Mouse (Mus musculus): ENCODE measurements around the gene Dnah2. TPM values are rescaled to one million over a fixed set of nuclear protein-coding genes. Genes with fewer than 3 reads are reported as not detected.

Gene Dnah2
- polyA plus RNA-seq, 1 experiment from 2014 or later: 1.9 TPM

DNA sequence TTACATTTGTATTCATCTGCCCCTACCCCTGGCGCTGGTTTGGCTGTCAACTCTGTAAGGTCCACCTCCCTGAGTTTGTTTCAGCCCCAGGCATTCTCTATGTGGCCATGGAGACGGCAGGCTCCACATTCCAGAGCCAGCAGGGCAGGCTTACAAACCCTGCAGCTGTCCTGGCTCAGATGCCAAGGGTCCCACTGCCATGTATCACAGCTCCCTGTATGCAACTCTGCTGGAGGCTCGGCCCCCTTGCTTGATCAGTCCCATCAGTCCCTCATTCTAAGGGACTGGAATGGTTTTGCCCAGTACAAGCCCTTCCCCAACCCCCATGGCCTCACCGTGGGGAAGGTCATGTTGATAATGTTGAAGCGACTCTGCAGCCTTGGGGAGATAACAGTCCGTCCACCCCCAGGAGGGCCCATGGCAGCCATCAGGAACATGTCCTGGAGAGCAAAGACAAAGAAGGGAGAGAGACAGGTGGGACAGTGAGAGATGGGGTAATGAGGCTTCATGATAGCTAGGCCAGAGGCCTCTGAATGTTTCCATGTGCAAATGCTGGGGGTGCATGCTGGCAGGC lies 91.8 kb downstream of the Dnah2 start:
- WGBS: 18% methylated on average over 6 of the region's 6 CpGs
- no peak overlapping the region for H3K4me3 ChIP-seq
- ATAC-seq (ENCODE audit: low FRiP score, low read depth): no peak
- H3K27me3 ChIP-seq: 0 out of 2 replicates have a peak, but pooled peaks cover 3% of the 10 kb centered on the region
- H3K9me3 ChIP-seq: no peaks in the 10 kb centered on the region
- peak overlapping the region; percentile 42; the same call in 1 of the 2 replicates for H3K27ac ChIP-seq (replicated peaks)
- no peak overlapping the region for H3K4me2 ChIP-seq (replicated peaks)
- no peaks in the 10 kb centered on the region for H3K36me3 ChIP-seq
- H3K4me1 ChIP-seq: peaks cover 10% of the 10 kb centered on the region
- no peak overlapping the region; the same call in 1 of the 2 replicates for H3K9ac ChIP-seq (replicated peaks)

DNA sequence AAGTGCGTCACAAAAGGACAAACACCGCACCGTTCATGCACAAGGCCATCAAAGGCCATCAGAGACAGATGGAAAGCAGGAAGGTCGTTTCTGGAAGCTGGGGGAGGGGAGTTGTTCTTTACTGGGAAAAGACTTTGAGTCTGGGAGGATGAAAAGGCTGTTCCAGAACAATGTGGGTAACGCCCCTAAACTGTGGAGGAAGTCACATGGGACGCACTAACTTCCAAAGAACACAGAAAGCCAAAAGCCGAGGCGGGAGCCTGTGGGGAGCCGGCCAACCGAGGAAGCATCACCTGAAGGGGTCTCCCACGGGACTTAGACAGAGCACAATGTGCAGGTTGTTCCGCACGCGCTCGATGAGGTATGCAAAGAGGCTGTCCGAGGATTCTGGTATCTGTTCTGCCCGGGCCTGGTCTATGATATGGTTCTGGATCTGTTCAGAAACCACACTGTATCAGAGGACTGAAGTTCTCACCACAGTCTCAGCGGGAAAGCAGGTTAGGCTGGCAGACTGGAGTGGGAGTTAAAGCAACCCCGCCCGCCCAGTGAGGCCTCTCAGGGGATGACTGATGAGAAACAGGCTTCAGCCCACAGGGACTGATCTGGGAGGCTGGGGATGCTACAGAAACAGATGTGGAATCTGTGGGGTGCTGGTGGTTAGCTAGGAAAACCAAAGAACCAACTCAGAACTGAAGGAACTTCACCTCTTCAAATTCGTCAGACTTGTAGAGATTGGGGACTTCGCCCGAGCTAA lies 96.6 kb downstream of the Dnah2 start:
- H3K4me3 ChIP-seq: no peak overlapping the region
- no peaks in the 10 kb centered on the region for H3K36me3 ChIP-seq
- H3K27ac ChIP-seq (replicated peaks): no peak overlapping the region
- H3K4me1 ChIP-seq: peaks cover 7% of the 10 kb centered on the region
- WGBS: 63% methylated on average over 23 of the region's 23 CpGs
- no peaks in the 10 kb centered on the region for H3K9me3 ChIP-seq
- no peak for ATAC-seq (ENCODE audit: low FRiP score, low read depth)
- no peak overlapping the region for H3K4me2 ChIP-seq (replicated peaks)
- 0 out of 2 replicates have a peak overlapping the region, but pooled peaks have one; percentile 21 for H3K9ac ChIP-seq (replicated peaks)
- no peaks in the 10 kb centered on the region for H3K27me3 ChIP-seq

DNA sequence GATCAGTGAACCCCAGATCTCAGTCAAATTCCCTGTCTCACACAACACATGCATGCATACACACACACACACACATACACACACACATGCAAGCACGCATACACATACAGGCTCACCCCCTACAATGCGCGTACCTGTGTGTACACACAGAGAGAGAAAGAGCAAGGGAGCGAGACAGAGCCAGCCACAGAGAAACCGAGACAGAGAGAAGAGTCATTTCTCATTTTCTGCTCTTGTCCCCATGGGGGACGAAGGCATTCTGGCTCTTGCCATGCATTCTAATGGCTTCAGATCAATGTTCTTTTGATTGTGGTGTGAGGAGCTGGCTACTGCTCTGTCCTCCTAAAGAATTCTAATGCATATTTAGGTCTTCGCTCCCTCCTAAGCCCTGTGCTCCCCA lies 101.6 kb downstream of the Dnah2 start:
- H3K4me2 ChIP-seq (replicated peaks): no peak overlapping the region
- H3K36me3 ChIP-seq: no peaks in the 10 kb centered on the region
- no peak overlapping the region for H3K4me3 ChIP-seq
- H3K27me3 ChIP-seq: no peaks in the 10 kb centered on the region
- no peaks in the 10 kb centered on the region; the same call in 1 of the 2 replicates for H3K4me1 ChIP-seq
- ATAC-seq (ENCODE audit: low FRiP score, low read depth): no peak
- peak overlapping the region; percentile 30; the same call in 1 of the 2 replicates for H3K27ac ChIP-seq (replicated peaks)
- WGBS: 78% methylated on average over 7 of the region's 7 CpGs
- H3K9ac ChIP-seq (replicated peaks): no peak overlapping the region
- no peaks in the 10 kb centered on the region for H3K9me3 ChIP-seq

DNA sequence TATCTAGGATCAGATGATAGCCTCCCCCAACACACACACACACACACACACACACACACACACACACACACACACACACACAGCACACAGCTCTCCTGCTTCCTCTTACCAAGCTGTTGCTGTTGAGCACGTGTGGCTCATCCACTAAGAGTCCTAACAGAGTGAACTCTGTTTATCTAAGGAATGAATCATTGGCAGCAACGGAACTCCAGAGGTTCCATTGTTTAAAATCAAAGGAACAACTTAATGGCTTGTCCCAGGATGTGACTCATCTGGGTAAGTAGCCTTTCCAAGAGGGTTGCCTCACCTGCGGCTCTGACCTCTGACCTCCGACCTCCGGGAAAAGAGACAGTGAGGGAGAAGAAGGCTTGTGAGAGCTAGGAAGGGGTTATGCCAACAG lies 105.6 kb downstream of the Dnah2 start:
- no peak overlapping the region for H3K27ac ChIP-seq (replicated peaks)
- 57% methylated on average over 5 of the region's 5 CpGs for WGBS
- no peaks in the 10 kb centered on the region for H3K4me1 ChIP-seq

DNA sequence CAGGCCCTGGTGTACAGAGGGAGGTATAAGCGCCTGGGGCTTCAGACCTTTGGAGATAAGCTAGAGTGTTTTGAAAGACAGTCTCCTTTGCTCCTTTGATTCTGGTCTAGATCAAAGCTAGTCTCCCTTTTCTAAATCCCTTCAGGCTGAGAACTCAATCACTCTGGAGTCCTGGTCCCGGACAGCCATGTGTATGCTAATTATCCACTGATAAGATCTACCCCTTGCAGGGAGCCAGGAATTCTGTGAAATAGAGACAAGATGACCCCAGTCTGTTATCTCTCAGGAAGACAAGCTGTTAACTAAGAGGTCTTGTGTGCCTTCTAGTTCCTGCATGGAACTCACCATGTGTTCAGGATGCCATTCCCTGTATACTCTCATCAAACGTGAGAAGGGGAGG lies 111.6 kb downstream of the Dnah2 start:
- ATAC-seq (ENCODE audit: low FRiP score, low read depth): no peak
- Histone ChIP-seq H3K27me3 (no peaks in the 10 kb centered on the region), H3K4me3 (no peak overlapping the region), H3K36me3 (no peaks in the 10 kb centered on the region), H3K4me2 (replicated peaks) (no peak overlapping the region), H3K27ac (replicated peaks) (no peak overlapping the region), H3K4me1 (0 out of 2 replicates have a peak, but pooled peaks cover under 1% of the 10 kb centered on the region), H3K9ac (replicated peaks) (no peak overlapping the region), H3K9me3 (no peaks in the 10 kb centered on the region)
- WGBS: 47% methylated on average over 3 of the region's 3 CpGs

More for the DNA sequence above, 105.6 kb downstream of the Dnah2 start:
- no peak overlapping the region for H3K9ac ChIP-seq (replicated peaks)
- no peaks in the 10 kb centered on the region for H3K9me3 ChIP-seq
- H3K27me3 ChIP-seq: no peaks in the 10 kb centered on the region
- H3K36me3 ChIP-seq: no peaks in the 10 kb centered on the region
- ATAC-seq (ENCODE audit: low FRiP score, low read depth): no peak
- no peak overlapping the region for H3K4me3 ChIP-seq
- H3K4me2 ChIP-seq (replicated peaks): no peak overlapping the region

DNA sequence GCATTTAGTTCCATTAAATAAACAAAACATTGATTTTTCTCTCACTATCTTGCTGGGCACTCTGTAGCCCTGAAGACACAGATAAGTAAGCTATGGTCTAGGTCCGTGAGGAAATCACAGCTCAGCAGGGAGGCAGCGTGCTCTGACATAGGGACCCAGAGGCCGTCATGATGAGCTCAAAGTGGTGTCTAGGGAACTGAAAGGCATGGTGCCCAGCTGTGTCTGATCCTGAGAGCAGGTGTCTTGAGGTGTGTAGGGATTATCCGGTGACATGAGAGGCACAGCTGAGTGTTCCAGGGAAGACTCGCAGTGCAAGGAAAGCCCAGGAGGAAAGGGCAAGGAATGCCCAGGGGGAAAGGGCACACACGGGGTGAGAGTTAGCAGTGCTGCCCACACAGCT lies 115.7 kb downstream of the Dnah2 start:
- Histone ChIP-seq H3K36me3 (no peaks in the 10 kb centered on the region), H3K4me3 (no peak overlapping the region), H3K27me3 (no peaks in the 10 kb centered on the region), H3K4me2 (replicated peaks) (no peak overlapping the region), H3K27ac (replicated peaks) (no peak overlapping the region), H3K4me1 (0 out of 2 replicates have a peak, but pooled peaks cover 10% of the 10 kb centered on the region), H3K9me3 (no peaks in the 10 kb centered on the region), H3K9ac (replicated peaks) (no peak overlapping the region)
- ATAC-seq (ENCODE audit: low FRiP score, low read depth): no peak
- 63% methylated on average over 6 of the region's 6 CpGs for WGBS

DNA sequence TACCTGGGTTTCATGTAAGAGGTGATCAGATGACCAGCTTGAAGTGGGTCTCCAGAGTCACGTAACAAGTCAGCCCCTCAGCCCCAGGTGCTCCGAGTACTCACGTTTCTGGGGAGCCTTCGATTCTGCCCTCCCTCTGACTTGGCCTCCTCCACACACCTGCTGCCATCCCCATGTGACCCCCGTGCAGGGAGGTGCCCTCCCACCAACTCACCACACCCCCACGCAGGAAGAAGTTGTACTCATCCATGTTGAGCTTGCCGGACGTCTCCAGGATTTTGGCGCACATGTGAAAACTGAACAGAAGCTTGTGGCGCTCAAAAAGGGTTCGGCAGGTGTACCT lies 116.3 kb downstream of the Dnah2 start:
- ATAC-seq (ENCODE audit: low FRiP score, low read depth): no peak
- H3K27me3 ChIP-seq: no peaks in the 10 kb centered on the region
- WGBS: 82% methylated on average over 11 of the region's 11 CpGs

DNA sequence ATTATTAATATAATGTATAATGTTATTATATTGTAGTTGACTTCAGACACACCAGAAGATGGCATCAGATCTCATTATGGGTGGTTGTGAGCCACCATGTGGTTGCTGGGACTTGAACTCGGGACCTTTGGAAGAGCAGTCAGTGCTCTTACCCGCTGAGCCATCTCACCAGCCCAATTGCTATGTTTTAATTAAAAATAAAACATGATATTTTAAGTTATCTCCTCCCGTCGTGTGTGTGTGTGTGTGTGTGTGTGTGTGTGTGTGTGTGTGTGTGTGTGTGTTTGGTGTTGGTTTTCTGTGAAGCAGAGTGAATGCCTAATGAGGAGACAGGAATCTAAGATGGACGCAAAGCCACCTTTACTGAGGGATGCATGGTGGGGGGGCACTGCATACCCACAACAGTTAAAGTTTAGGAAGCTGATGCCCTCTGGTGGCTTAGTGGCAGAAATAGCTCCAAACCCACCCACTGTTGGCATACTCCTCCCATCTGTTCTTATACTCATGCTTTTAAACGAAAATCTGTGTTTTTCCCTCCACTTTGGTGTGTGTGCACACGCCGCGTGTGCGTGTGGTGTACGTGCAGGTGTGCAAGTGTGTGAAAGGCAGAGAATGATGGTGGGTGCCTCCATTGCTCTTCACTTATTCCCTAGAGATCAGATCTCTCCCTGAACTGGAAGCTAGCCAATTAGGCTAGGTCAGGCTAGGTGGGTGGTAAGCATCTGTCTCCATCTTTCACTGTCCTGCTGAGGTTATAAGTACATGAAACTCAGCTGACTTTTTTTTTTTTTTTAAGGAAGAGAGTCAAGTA lies 116.9 kb downstream of the Dnah2 start:
- H3K27ac ChIP-seq (replicated peaks): no peak overlapping the region
- H3K9me3 ChIP-seq: no peaks in the 10 kb centered on the region
- H3K36me3 ChIP-seq: no peaks in the 10 kb centered on the region
- 0 out of 2 replicates have a peak, but pooled peaks cover 10% of the 10 kb centered on the region for H3K4me1 ChIP-seq
- WGBS: 37% methylated on average over 11 of the region's 11 CpGs
- no peak overlapping the region for H3K4me3 ChIP-seq
- H3K27me3 ChIP-seq: no peaks in the 10 kb centered on the region
- peak; percentile 60; the same call in 1 of the 2 replicates for ATAC-seq (ENCODE audit: low FRiP score, low read depth)
- H3K9ac ChIP-seq (replicated peaks): no peak overlapping the region
- 0 out of 2 replicates have a peak overlapping the region, but pooled peaks have one; percentile 5 for H3K4me2 ChIP-seq (replicated peaks)

More for the DNA sequence above, 116.3 kb downstream of the Dnah2 start:
- 0 out of 2 replicates have a peak, but pooled peaks cover 10% of the 10 kb centered on the region for H3K4me1 ChIP-seq
- H3K9me3 ChIP-seq: no peaks in the 10 kb centered on the region
- H3K36me3 ChIP-seq: no peaks in the 10 kb centered on the region
- no peak overlapping the region for H3K4me3 ChIP-seq
- no peak overlapping the region for H3K27ac ChIP-seq (replicated peaks)
- no peak overlapping the region for H3K9ac ChIP-seq (replicated peaks)
- no peak overlapping the region for H3K4me2 ChIP-seq (replicated peaks)

DNA sequence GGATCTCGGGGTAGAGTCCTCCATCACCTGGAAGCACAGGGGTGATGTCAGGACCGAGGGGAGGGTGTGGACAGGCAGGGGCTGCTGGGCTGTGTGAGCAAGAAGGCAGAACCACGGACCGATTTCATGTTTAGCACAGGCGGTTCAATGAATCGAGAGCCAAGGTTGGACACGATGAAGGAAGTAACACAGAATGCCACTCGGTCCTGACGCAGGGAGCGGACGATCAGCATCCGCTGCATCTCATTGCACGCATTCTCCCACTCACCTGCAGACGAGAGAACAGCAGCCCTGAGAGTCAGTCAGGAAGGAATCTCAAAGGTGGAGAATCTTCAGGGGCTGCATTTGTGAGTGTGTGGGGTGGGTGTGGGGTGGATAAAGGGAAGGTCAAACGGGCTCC lies 118.3 kb downstream of the Dnah2 start:
- Histone ChIP-seq H3K4me1 (0 out of 2 replicates have a peak, but pooled peaks cover 10% of the 10 kb centered on the region), H3K4me3 (no peak overlapping the region), H3K27me3 (no peaks in the 10 kb centered on the region), H3K36me3 (no peaks in the 10 kb centered on the region), H3K9me3 (no peaks in the 10 kb centered on the region), H3K9ac (replicated peaks) (0 out of 2 replicates have a peak overlapping the region, but pooled peaks have one; percentile 20), H3K4me2 (replicated peaks) (no peak overlapping the region), H3K27ac (replicated peaks) (no peak overlapping the region)
- ATAC-seq (ENCODE audit: low FRiP score, low read depth): no peak
- 88% methylated on average over 15 of the region's 15 CpGs for WGBS

DNA sequence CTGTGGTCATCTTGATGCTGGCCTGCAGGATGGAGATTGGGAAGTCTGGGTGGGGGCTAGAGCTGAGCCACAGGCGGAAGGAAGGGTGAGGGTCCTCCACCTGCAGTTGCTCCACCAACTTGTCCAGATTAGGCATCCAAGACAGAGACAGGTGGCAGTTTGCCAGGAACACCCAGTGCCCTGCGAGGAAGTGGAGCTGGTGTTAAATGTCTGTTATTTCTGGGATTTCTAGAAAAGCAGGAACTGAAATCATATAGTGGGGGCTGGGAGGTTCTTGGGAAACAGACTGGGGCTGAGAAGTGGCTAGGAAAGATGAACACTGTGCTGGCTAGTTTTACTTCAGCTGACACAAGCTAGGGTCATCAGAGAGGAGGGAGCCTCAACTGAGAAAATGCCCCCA lies 119.6 kb downstream of the Dnah2 start:
- Histone ChIP-seq H3K4me2 (replicated peaks) (no peak overlapping the region), H3K27me3 (no peaks in the 10 kb centered on the region), H3K9ac (replicated peaks) (no peak overlapping the region), H3K9me3 (no peaks in the 10 kb centered on the region), H3K27ac (replicated peaks) (no peak overlapping the region), H3K4me3 (no peak overlapping the region), H3K4me1 (0 out of 2 replicates have a peak, but pooled peaks cover 10% of the 10 kb centered on the region), H3K36me3 (no peaks in the 10 kb centered on the region)
- ATAC-seq (ENCODE audit: low FRiP score, low read depth): no peak
- WGBS: 64% methylated on average over 2 of the region's 2 CpGs

DNA sequence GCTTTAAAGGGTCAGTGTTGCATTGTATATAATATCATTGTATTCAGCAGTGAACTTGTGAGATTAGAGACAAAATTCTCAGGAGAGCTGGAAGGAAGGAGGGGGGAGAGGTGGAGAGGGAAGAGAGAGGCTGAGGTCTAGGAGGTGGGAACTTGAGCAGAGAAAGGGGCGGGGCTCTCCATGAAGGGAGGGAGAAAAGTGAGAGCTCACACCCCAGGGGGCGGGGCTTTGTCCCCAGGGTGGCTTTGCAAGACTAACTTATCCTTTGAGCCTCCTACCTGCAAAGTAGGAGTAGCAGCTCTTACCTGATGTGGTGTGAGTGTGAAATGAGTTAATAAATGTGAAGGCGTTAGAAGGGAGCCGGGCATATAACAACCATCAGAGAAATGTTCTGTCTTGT lies 120.2 kb downstream of the Dnah2 start:
- WGBS: 36% methylated on average over 4 of the region's 4 CpGs
- Histone ChIP-seq H3K27me3 (no peaks in the 10 kb centered on the region; the same call in none of the 2 replicates), H3K4me2 (replicated peaks) (no peak overlapping the region), H3K9me3 (no peaks in the 10 kb centered on the region), H3K36me3 (no peaks in the 10 kb centered on the region), H3K4me1 (0 out of 2 replicates have a peak, but pooled peaks cover 10% of the 10 kb centered on the region), H3K27ac (replicated peaks) (no peak overlapping the region), H3K4me3 (no peak overlapping the region), H3K9ac (replicated peaks) (no peak overlapping the region)
- no peak for ATAC-seq (ENCODE audit: low FRiP score, low read depth)

DNA sequence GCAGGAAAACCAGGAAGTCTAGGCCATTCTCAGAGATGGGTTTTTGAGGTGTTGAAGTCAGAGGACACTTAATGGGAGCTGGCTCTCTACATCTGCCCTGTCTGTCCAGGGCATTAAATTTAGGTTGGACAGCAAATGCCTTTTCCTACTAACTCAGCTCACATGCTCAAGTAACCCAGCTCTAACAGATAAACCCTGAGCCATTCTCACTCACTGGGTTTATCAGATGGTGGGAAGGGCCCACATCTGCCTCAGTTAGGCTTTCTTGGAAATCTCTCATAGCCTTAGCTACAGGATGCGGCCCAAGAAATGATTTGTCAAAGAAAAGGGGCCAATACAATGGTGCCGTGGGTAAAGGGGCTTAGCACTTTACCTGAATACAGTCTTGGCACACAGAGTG lies 122.7 kb downstream of the Dnah2 start:
- Histone ChIP-seq H3K4me2 (replicated peaks) (no peak overlapping the region), H3K9ac (replicated peaks) (no peak overlapping the region), H3K27me3 (peaks cover 21% of the 10 kb centered on the region), H3K36me3 (no peaks in the 10 kb centered on the region), H3K4me3 (no peak overlapping the region), H3K4me1 (0 out of 2 replicates have a peak, but pooled peaks cover 6% of the 10 kb centered on the region), H3K27ac (replicated peaks) (no peak overlapping the region), H3K9me3 (no peaks in the 10 kb centered on the region)
- WGBS: 73% methylated on average over 2 of the region's 2 CpGs
- ATAC-seq (ENCODE audit: low FRiP score, low read depth): no peak

Measured in midbrain, embryonic 12.5 days (tissue).